Mouse (Mus musculus): ENCODE measurements around the gene Anxa9.
"Not testable (repeated sequence)": the region's sequence is repeated elsewhere in the genome, so short reads cannot be mapped to it uniquely, and the experiment has no call there.

The Anxa9 gene

DNA sequence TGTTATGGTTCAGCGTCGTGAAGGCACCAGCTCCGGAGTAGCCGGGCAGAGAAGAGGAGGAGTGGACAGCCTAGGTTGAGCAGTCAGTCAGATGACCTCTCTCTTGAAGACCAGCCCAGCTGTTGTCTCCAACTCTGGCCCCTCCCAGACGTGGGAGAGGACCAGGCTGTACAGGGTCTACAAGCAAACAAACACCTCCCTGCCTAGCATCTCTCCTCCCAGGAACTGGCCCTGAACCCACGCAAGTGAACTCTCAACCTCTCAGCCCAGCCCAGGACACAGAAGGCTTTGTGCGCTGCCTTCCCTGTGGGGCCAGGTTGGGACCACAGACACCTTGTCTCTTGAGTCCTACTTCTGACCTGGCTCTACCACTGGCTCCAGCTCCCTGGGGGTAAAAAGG is at the start of gene Anxa9:
TSS of gene Anxa9 (minus strand) at position 77 of the 400 bp plus-strand sequence.
- in situ Hi-C loops (cut with MboI, MseI) = loop anchor here (5.0 kb wide), 1 partner anchor 75 kb away; no protein-coding TSS in a partner anchor

DNA sequence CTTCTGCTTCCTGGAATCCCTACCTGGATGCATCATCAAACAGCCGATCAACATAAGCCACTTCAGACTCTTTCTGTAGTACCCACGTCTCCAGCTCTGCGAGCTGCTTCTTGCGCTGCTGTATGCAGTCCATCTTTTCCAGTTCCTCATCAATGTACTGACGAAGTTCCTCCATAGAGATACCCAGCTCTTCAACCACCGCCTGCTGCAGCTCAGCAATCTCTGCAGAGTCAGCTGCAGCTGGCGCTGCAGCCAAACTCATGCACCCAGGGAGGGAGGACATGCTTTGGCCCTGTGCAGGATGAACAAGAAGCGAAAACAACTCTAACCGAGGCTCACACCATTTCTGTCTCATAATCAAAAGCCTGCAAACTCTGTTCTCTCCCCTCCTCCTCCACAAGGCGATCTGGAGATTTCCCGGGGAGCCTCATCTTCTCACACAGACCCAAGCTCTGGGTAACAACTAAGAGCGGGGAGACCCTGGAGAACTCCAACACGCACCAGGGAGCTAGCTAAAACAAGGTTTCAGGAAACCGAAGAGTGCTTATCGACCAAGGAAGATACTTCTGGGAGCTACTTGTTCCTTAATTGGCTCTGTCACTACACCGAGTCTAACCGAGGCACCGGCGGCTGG is 49.1 kb upstream of the Anxa9 start:
- in situ Hi-C loops (cut with MboI, MseI) = not testable (repeated sequence)

DNA sequence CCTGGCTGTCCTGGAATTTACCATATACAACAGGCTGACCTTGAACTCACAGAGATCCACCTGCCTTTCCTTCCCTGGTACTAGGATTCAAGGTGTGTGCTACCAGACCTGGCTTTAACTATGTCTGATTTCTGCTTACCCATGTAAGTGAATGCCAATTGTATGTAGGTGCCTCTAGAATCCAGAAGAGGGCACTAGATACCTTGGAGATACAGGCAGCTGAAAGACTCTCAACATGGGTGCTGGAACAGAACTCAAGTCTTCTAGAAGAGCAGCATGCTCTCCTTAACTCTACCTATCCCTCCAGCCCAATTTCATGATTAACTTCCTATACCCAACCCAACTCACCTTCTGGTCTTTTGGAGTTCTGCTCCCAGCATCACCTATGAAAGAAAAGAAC is 42.5 kb upstream of the Anxa9 start:
- in situ Hi-C loops (cut with MboI, MseI) = loop anchor here (10.0 kb wide), 1 partner anchor 105 kb away; no protein-coding TSS in a partner anchor

DNA sequence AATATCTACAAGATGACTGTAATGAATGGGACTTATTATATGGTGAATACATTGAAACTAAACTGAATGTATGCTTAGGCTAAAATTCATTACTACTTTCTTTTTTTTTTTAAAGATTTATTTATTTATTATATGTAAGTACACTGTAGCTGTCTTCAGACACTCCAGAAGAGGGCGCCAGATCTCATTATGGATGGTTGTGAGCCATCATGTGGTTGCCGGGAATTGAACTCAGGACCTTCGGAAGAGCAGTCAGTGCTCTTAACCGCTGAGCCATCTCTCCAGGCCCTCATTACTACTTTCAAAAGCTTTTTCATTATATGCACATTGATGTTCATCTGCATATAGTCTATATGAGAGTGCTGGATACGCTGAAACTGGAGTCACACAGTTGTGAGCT is 41.4 kb upstream of the Anxa9 start:
- in situ Hi-C loops (cut with MboI, MseI) = loop anchor here (10.0 kb wide), 1 partner anchor 106 kb away; no protein-coding TSS in a partner anchor

DNA sequence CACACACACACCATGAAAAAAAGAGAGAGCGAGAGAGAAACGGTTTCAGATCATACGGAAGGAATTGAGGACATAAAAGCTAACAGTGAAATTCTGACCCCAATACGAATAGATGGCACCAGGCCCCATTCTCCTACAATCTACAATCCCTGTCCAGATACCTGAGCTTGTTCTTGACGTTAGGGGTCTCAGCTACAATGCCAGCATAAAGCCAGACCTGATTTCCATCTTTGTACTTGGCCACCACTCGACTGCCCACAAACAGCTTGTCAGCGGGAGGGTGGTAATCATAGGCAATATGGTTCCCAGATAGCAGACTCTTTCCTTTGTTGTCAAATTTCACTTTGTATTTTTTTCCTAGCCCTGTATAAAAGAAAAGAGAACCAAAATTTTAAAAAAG is 39.5 kb upstream of the Anxa9 start:
- in situ Hi-C loops (cut with MboI, MseI) = loop anchor here (10.0 kb wide), 1 partner anchor 108 kb away; no protein-coding TSS in a partner anchor

DNA sequence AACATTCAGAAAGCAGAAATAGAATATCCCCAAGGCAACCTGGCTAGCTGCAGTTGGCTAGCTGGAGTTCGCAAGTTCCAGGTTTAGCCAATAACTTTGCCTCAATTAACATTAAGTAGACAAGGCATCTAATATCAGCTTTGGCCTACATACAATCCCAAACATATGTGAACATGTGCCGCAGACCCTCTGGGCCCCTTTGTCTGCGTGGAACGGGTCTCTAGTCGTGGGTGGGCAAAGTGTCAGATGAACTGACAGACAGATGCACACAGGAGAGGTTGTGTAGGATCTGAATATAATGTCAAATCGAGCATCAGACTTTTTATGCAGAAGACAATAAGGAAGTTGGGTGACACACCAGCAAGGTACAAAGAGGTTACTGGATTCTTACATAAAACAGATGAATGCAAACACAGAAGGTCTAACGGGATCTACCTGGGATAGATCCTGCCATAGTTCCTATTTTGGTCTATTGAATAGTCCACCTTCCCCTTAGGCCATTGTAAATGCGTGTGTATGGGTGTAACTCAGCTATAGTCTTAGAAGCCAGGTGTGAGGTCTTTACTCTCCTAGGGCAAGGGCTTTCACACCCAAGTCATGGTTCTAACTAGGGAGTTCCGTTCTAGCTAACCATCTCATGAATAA is 36.5 kb upstream of the Anxa9 start:
- in situ Hi-C loops (cut with MboI, MseI) = loop anchor here (10.0 kb wide), 1 partner anchor 111 kb away; no protein-coding TSS in a partner anchor

DNA sequence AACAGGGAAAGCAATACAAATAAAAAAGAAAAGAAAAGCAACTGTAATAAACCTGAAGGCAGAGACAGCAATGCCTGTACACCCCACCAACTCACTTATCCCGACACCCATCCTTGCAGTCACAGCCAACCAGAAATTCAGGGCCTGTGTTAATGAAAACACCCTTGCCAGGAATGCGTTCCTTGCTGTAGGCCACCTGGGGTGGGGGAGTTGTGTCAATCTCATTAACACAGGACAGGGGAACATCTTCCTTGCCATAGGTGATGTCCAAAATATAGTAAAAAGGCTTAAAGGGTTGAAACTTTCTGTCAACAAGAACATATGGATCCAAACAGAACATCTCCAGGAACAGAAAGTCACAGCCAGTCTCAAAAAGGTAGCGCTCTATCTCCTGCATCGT is 31.3 kb upstream of the Anxa9 start:
- in situ Hi-C loops (cut with MboI, MseI) = no loop called here

DNA sequence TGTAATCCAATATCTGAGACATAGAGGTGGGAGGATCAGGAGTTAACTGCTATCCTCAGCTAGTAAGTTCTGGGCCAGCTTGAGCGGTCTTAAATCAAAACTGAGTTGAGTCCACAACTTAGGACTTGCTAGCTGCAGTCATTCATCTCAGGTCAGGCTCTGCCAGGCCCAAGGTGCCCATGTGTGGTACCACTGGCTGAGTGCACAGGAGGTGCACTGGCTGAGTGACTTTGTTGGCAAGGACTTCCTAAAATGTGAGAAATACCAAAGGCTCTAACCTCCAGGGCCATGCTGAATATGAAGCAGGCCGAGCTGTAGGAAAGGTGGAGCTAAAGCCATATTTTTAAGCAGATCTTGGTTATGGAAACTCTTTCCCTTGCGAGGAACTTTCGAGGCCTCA is 30.4 kb upstream of the Anxa9 start:
- in situ Hi-C loops (cut with MboI, MseI) = no loop called here

DNA sequence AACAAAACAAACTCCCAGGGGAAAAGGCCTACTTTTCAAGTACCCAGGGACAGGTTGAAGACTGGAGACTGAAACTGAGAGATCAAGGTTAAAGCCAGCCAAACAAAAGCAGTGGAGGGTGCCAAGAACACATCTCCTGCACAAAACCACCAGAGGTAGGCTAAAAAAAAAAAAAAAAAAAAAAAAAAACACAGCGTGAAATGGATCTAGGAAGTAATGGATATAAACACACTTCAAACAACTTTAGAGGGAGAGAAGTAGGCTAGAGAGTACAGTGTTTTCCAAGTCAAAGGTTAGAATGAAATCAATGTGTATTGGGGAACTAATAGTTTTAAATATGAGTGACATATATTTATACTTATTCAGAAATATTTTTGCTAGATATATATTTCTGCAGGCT is 24.6 kb upstream of the Anxa9 start:
- in situ Hi-C loops (cut with MboI, MseI) = no loop called here

DNA sequence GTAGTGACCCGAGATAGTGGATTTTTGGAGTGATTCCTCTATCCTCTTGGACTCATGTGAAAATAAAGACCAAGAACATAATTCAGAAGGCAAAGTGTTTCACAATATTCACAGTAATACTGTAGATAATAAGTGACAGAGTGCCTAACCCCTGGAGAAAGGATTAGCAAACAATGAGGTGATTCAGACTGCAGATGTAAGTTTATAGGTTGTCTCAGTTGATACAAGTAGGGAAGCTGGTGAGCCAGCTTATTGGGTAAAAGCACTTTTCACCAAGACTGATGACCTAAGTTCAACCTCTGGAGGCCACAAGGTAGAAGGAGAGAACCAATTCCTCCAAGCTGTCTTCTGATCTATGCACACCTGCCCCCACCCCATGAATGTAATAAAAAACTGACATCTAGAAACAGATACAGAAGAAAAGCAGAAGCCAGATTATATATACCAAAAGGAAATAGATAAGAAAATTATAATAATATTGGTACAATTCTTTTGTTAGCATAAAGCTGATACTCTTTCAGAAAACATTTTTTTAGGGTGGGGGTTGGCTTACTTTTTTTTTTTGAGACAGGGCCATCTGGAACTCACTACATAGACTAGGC is 21.9 kb upstream of the Anxa9 start:
- in situ Hi-C loops (cut with MboI, MseI) = no loop called here

DNA sequence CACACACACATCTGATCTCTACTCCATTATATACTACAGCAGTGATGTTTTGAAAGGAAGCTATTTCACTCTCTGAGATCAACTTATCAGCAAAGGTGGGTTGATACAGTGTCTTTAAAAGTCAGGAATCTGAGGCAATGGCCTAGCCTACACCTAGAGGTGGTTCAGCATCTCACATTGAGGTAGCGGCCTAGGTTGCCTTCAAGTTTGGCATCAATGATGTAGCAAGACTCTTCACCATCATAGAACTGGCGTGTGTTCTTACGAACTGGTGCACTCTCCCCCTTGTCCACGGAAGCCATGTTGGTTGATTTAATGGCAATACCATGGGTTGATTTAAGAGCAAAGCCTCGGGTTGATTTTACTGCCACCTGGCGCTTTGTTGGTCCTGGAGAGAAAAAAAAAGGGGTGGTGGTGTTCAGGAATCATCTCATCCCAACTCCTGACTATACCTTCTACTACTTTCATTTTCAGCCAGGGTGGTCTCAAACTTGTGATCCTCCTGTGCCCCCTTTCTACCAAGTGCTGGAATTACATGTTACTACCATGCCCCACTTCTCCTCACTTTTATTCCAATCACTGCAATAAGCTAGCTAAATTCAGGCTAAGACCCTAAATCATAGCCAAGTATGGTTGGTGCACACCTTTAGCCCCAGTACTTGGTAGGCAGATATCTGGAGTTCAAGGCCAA is 17.6 kb upstream of the Anxa9 start:
- in situ Hi-C loops (cut with MboI, MseI) = no loop called here

DNA sequence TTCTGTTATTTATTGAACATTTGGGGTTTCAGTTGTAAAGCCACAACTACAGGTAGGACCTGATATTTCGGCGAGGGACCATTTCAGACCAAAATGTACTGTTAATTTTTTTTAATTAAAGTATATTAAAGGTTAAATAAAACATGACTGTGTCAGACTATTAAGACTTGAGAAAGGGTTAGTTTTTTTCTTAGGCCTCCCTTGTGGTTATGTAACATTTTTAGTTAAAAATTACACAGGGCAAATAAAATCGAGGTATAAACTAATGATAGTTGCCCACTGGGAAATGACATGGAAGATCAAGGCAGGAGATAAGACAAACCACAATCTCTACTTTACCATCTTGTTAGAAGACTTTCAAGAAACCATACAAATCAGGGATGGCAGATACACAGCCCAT is 16.5 kb upstream of the Anxa9 start:
- in situ Hi-C loops (cut with MboI, MseI) = no loop called here

DNA sequence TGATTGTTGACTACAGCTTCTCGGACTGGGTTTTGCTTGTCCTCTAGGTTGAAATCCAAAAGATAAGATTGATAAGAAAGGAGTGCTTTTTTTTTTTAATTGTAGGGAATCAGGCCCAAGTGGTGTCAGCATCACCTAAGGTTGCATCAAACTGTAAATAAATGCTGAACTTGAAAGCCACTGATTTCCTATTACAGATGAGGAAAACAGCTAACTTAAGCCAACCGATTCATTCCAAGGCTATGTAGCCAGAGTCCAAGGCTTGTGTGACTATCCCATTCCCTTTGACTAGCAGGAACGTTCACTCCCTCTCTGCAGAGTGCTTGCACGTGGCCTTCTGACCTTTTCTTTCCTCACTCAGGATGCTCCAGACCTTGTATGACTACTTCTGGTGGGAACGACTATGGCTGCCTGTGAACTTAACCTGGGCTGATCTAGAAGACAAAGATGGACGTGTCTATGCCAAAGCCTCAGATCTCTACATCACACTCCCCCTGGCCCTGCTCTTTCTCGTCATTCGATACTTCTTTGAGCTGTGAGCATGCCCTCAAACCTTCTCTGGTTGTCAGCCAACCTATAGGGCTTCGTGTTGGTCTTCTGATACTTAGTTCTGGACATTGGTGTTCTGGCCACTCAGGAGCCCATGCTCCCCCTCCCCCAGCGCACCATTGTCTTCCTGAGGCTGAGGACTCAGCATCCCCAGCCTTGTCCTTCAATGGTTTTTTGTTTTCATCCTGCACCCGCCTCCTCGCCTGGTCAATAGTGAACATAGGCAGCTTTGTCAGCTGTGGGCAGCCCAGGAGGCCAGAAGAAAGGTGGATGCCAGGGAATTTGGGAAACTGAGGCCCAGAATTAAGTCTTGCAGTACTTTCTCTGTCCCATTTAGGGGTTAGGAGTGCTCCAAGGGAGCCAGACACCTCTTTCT is 13.0 kb upstream of the Anxa9 start:
- in situ Hi-C loops (cut with MboI, MseI) = no loop called here

DNA sequence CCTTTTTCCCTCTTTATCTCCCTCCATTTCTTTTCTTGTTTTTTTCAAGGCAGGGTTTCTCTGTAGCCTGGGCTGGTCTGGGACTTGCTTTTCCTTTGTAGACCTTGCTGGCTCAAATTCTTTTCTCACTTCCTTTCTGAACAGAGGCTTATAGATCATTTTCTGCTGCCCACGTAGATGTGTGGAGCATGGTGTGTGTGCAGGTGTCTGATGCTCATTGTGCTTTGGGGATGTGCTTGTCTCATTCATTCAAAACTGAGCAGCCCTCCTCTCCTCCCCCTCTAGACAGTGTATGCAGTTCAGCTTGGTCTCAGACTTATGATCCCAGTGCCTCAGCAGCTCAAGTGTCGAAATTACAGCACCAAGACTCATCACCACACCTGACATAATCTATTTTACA is 12.1 kb upstream of the Anxa9 start:
- in situ Hi-C loops (cut with MboI, MseI) = no loop called here

DNA sequence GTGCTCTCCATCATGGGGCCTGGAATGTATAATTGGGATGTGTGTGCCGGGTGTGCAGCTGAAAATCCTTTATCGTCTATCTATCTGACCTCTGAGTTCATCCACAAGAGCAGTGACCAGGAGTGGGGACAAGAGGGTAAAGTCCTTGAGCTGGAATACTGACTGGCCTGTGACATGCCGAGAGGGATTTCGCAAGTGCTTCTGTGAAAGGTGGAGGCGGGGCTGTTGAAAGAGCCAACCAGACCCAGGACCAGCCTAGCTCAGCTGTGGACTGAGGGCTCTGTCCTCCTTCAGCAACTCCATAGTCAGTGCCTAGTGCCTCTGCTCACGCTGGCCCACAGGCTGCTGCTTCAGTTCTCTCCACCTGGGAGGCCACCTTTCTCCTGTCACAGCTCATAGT is 11.6 kb upstream of the Anxa9 start:
- in situ Hi-C loops (cut with MboI, MseI) = no loop called here

DNA sequence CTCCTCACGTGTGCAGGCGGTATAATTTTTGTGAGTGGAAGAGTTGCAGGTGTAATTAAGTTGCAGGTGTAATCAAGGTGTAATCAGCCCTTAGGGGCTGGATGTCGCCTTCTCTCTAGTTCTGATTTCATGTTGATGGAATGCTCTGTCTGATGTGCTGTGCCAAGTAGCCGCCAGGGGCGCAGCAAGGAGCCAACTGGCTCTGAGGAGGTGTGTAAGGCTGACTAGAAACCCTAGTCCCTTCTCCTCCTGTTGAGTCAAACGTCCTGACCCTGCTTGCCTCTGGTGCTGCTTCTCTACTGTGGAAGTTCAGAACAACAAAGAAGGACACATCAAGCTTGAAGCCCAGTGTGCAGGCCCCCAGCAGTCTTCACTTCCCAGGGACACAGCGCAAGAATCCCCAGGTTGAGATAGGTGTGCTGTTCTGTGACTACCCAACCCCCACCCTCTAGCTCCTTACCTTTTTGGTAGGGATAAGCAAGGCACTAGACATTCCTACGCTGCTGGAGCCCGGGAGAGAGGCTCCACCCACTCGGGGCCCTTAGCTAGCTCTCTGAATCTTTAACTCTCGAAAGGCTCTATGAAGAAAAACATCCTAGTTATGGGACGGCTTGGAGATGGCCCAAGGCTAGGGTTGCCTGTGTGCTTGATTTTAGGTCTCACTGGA is 10.6 kb upstream of the Anxa9 start:
- in situ Hi-C loops (cut with MboI, MseI) = no loop called here

DNA sequence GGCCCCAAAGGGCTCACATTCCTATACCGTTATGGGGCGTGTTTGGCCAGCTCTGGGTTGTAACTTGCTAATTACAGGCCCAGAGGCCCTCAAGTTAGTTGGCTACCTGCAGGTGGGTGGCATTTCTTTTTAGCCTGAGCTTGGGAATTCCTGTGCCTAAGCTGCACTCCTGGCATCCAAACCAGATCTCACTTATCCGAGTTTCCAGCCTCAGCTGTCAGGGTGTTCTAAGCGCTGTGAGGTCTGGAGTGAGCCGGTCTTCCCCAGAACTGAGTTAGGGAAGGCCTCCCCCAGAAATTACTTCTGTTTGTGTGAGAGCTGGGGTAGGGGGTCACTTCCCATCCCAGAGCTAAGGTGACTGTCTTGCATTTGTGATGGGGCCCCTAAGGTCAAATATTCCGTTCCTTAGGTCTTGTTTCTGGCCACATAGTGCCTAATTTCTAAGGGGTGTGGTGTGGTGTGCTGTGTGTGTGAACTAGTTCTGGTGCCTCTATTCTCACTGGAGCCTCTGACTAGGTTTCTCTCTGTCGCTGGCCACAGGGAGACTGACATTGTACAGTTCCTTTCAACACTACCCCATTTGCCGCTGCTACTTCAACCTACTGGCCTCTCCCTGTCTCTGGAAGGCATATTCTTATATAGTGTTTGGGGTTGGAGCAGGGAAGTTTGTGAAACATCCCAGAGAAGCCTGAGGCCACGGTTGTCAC is 9.0 kb upstream of the Anxa9 start:
- in situ Hi-C loops (cut with MboI, MseI) = no loop called here

DNA sequence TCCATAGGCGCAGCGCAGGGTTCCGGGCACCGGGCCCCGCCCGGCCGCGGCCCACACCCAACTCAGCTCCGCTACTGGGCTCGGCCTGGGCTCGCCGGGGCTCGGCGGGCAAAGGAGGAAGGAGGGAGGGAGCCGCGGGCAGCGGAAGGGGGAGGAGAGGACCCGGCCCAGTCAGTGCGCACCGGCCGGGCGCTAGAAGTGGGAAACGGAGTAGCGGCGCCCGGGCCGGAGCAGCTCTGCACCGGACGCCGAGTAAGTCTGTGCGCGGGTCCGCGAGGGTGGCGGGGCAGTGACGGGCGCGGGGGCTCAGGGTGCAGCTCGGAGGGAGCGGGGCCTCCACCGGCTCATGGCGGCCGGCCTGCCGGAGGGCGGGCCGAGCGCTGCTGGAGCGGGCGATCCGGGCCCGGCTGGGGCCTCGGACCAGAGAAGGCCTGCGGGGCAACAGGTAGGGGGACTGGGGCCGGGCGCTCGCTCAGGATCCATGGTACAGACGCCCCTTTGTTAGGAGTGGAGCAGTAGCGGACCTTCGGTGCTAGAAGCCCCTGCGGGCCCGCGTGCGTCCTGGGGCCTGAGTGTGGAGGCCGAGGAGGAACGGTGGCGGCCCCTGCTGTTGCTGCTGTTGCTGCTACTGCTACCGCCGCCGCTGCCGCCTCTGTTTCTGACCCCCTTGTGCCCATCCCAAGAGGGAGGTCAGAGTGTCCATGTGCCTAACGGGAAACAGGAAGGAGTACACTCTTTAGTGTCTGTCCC is 8.3 kb upstream of the Anxa9 start:
- in situ Hi-C loops (cut with MboI, MseI) = no loop called here

DNA sequence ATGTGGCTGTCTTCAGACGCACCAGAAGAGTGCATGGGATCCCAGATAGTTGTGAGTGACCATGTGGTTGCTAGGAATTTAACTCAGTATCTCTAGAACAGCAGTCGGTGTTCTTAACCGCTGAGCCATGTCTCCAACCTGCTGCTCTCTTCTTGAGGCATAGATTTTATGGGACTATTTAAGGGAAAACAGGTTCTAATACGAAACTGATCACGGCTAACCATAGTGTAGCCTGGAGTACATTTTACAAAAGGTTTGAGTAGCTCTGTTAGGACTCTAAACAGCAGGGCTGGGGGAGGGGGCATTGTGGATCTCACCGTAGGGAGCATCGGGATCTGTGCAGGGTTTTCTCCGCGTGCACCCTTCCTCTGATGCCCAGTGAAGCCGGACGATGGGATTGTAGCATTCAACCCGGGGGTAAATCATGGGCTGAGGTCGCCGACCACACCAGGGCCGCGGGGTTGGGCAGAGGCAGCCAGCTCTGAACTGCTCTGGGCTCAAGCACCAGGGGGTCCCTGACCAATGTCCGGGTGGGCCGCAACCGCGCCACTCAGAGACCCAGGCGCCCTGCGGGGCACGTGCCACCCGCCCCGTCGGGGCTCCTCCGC is 7.6 kb upstream of the Anxa9 start, which contains the start of gene Cers2:
TSS of gene Cers2 (plus strand) at position 306 of the 608 bp plus-strand sequence.
- in situ Hi-C loops (cut with MboI, MseI) = no loop called here

All from regulatory T cell (primary cell).